Mouse (Mus musculus) MEL (cell line): ENCODE results near the gene Cnih2. TPM values are rescaled to one million over a fixed set of nuclear protein-coding genes. Genes with fewer than 3 reads are reported as not detected.

Experiments used
- DNase-seq: peaks from one replicate; pipeline ENCODE4 v3.0.0; 2011; ENCODE audit warnings: low read depth, low spot score
- H3K27ac ChIP-seq: 2 replicates; pipeline ENCODE4 v1.5.1; 2012; ENCODE audit warnings: low read depth, mild to moderate bottlenecking, control low read depth, low read length, moderate library complexity; ENCODE audit not compliant: control insufficient read depth
- H3K27me3 ChIP-seq, 2 experiments: fragments of 150-350 bp in 1 of 2; sonication (generic) in 1 of 2; 2 replicates each; pipeline ENCODE4 v1.6.1; 2012; ENCODE audit warnings: low read length in 2 of 2, mild to moderate bottlenecking in 2 of 2, improper control_type of control experiment in 1 of 2, moderate library complexity in 1 of 2; ENCODE audit not compliant: insufficient read depth in 2 of 2, control insufficient read depth in 1 of 2
- H3K36me3 ChIP-seq, 2 experiments: 2 replicates each; pipeline ENCODE4 v1.6.1; 2012 to 2014; ENCODE audit warnings: low read length in 2 of 2, improper control_type of control experiment in 1 of 2, inconsistent platforms in 1 of 2, mild to moderate bottlenecking in 1 of 2; ENCODE audit not compliant: insufficient read depth in 2 of 2, control insufficient read depth in 1 of 2
- H3K4me1 ChIP-seq, 2 experiments: fragments of 150-350 bp in 1 of 2; sonication (generic) in 1 of 2; 2 replicates each; pipeline ENCODE4 v1.6.1; 2012; ENCODE audit warnings: low read length in 2 of 2, improper control_type of control experiment in 1 of 2, mild to moderate bottlenecking in 1 of 2; ENCODE audit not compliant: insufficient read depth in 2 of 2, control insufficient read depth in 1 of 2
- H3K4me3 ChIP-seq, 2 experiments: fragments of 150-350 bp in 1 of 2; sonication (generic) in 1 of 2; 2 replicates each; pipeline ENCODE4 v1.5.1; 2012; ENCODE audit warnings: low read depth in 2 of 2, low read length in 2 of 2, mild to moderate bottlenecking in 2 of 2, moderate library complexity in 2 of 2, control low read depth in 1 of 2, improper control_type of control experiment in 1 of 2; ENCODE audit not compliant: control insufficient read depth in 1 of 2, insufficient read depth in 1 of 2
- H3K79me2 ChIP-seq: 2 replicates; pipeline ENCODE4 v1.6.1; 2012; ENCODE audit warnings: mild to moderate bottlenecking, low read length, moderate library complexity; ENCODE audit not compliant: control insufficient read depth, poor library complexity, insufficient read depth
- H3K9ac ChIP-seq: 2 replicates; pipeline ENCODE4 v1.6.1; 2012; ENCODE audit warnings: low read depth, mild to moderate bottlenecking, control low read depth, low read length, moderate library complexity; ENCODE audit not compliant: control insufficient read depth, poor library complexity, severe bottlenecking
- H3K9me3 ChIP-seq: fragments of 150-350 bp; sonication (generic); replicated peaks from 2 replicates; pipeline ENCODE4 v1.6.1; 2012; ENCODE audit warnings: mild to moderate bottlenecking, low read length, improper control_type of control experiment, moderate library complexity; ENCODE audit not compliant: insufficient read depth
- CHD1 ChIP-seq: IDR thresholded peaks from 2 replicates; pipeline ENCODE4 v1.6.1; 2012; ENCODE audit warnings: low read depth, mild to moderate bottlenecking, inconsistent platforms, low read length, improper control_type of control experiment
- CHD2 ChIP-seq: IDR thresholded peaks from 2 replicates; pipeline ENCODE4 v1.6.1; 2011; ENCODE audit warnings: low read length, improper control_type of control experiment
- CTCF ChIP-seq, 3 experiments: IDR thresholded peaks in 2 of 3; conservative IDR thresholded peaks in 1 of 3; 2 replicates each; pipeline ENCODE4 v1.5.1; 2011 to 2012; ENCODE audit warnings: low read length in 3 of 3, low read depth in 2 of 3, mild to moderate bottlenecking in 2 of 3, improper control_type of control experiment in 1 of 3, inconsistent platforms in 1 of 3, mixed read lengths in 1 of 3, moderate library complexity in 1 of 3; ENCODE audit not compliant: control insufficient read depth in 1 of 3, insufficient read depth in 1 of 3, poor library complexity in 1 of 3, severe bottlenecking in 1 of 3
- E2F4 ChIP-seq: IDR thresholded peaks from 2 replicates; pipeline ENCODE4 v1.6.1; 2011; ENCODE audit warnings: low read depth, low read length, improper control_type of control experiment, borderline replicate concordance
- ELF1 ChIP-seq: IDR thresholded peaks from 2 replicates; pipeline ENCODE4 v1.6.1; 2014; ENCODE audit warnings: low read depth, mild to moderate bottlenecking, inconsistent platforms, low read length, improper control_type of control experiment, moderate library complexity
- MAFK ChIP-seq: IDR thresholded peaks from 2 replicates; pipeline ENCODE4 v1.6.1; 2011; ENCODE audit warnings: low read depth, mild to moderate bottlenecking, low read length, improper control_type of control experiment, borderline replicate concordance
- MAX ChIP-seq: IDR thresholded peaks from 2 replicates; pipeline ENCODE4 v1.6.1; 2011; ENCODE audit warnings: low read length, improper control_type of control experiment
- MAZ ChIP-seq: IDR thresholded peaks from 2 replicates; pipeline ENCODE4 v1.6.1; 2012; ENCODE audit warnings: low read depth, mild to moderate bottlenecking, inconsistent platforms, low read length, improper control_type of control experiment
- NRF1 ChIP-seq: IDR thresholded peaks from 2 replicates; pipeline ENCODE4 v1.6.1; 2014; ENCODE audit warnings: low read depth, mild to moderate bottlenecking, inconsistent platforms, low read length, improper control_type of control experiment, moderate library complexity; ENCODE audit not compliant: poor library complexity, insufficient read depth, severe bottlenecking
- SIN3A ChIP-seq: IDR thresholded peaks from 2 replicates; pipeline ENCODE4 v1.6.1; 2012; ENCODE audit warnings: low read length, improper control_type of control experiment, inconsistent platforms
- TAL1 ChIP-seq: IDR thresholded peaks from 2 replicates; pipeline ENCODE4 v1.6.1; 2012; ENCODE audit warnings: mild to moderate bottlenecking, inconsistent platforms, low read length, moderate library complexity, mixed read lengths
- TBP ChIP-seq: IDR thresholded peaks from 2 replicates; pipeline ENCODE4 v1.8.0; 2011; ENCODE audit warnings: low read depth, low read length, improper control_type of control experiment
- USF1 ChIP-seq: IDR thresholded peaks from 2 replicates; pipeline ENCODE4 v1.6.1; 2014; ENCODE audit warnings: low read depth, mild to moderate bottlenecking, inconsistent platforms, low read length, improper control_type of control experiment, moderate library complexity
- ZMIZ1 ChIP-seq: IDR thresholded peaks from 2 replicates; pipeline ENCODE4 v1.6.1; 2012; ENCODE audit warnings: low read depth, mild to moderate bottlenecking, inconsistent platforms, low read length, improper control_type of control experiment, moderate library complexity
- ZNF384 ChIP-seq: IDR thresholded peaks from 2 replicates; pipeline ENCODE4 v1.6.1; 2012; ENCODE audit warnings: low read depth, mild to moderate bottlenecking, inconsistent platforms, low read length, improper control_type of control experiment
- polyA plus RNA-seq, 2 experiments: library from polyadenylated mRNA; stranded (reverse) in 1 of 2; unstranded in 1 of 2; fragments of >175 nt in 1 of 2; fragments of >200 nt in 1 of 2; gene quantifications; 2 replicates each; pipeline versions ENCODE4 v1.2.1 to v1.2.4; 2012; ENCODE audit warnings: low replicate concordance in 2 of 2, low read depth in 1 of 2; ENCODE audit not compliant: insufficient read length in 2 of 2, insufficient read depth in 1 of 2, missing spikeins in 1 of 2
- total RNA-seq: library from RNA; depleted of rRNA; stranded (reverse); fragments of 300-350 nt; gene quantifications from 2 replicates; pipeline ENCODE4 v1.2.3, GENCODE M21; 2012

Cnih2 gene
- total and polyA plus RNA-seq, 3 experiments: 1.0 to 2.7 TPM; not detected in 1

- H3K36me3 ChIP-seq: no peaks in the 10 kb centered on the region
- no peak overlapping the region for H3K9ac ChIP-seq
- no peak overlapping the region for H3K4me3 ChIP-seq
- no peaks in the 10 kb centered on the region for H3K27me3 ChIP-seq
- TF ChIP-seq SIN3A: no peak
- TF ChIP-seq CTCF (IDR thresholded peaks at IDR 0.05 in 2 of 3, conservative IDR thresholded peaks at IDR 0.05 in 1 of 3; ENCODE audit: control insufficient read depth in 1 of 3, insufficient read depth in 1 of 3, low read depth in 2 of 3, low read length in 3 of 3, poor library complexity in 1 of 3, severe bottlenecking in 1 of 3): no peak
- TF ChIP-seq NRF1: no peak
- TF ChIP-seq ELF1: no peak
- TF ChIP-seq TBP: no peak
- no peak for TF ChIP-seq MAZ
- TF ChIP-seq MAX: no peak
- TF ChIP-seq USF1: no peak
- no peak for TF ChIP-seq E2F4
- DNase-seq: no peak
- peaks cover 5% of the 10 kb centered on the region; the same call in 1 of the 2 replicates for H3K79me2 ChIP-seq
- no peak overlapping the region for H3K27ac ChIP-seq
- no peaks in the 10 kb centered on the region for H3K9me3 ChIP-seq
- peaks cover 0 to 3% of the 10 kb centered on the region in 2 experiments; a peak in 1 of 4 replicates for H3K4me1 ChIP-seq
Measured at GRCm38 (mm10) chr19:5113783-5114182, 15.5 kb upstream of the Cnih2 start.

GRCm38 (mm10) chr19:5109659-5110453 lies 11.5 kb upstream of the Cnih2 start:
- Histone ChIP-seq H3K4me3 (no peak overlapping the region), H3K79me2 (peaks cover 9% of the 10 kb centered on the region; the same call in 1 of the 2 replicates), H3K36me3 (peaks cover 0 to 6% of the 10 kb centered on the region in 2 experiments; a peak in 2 of 4 replicates), H3K27me3 (no peaks in the 10 kb centered on the region), H3K4me1 (peaks cover 2 to 6% of the 10 kb centered on the region in 2 experiments; a peak in 3 of 4 replicates), H3K9me3 (no peaks in the 10 kb centered on the region), H3K9ac (no peak overlapping the region), H3K27ac (no peak overlapping the region)
- TF ChIP-seq CTCF (IDR thresholded peaks at IDR 0.05 in 2 of 3, conservative IDR thresholded peaks at IDR 0.05 in 1 of 3; ENCODE audit: control insufficient read depth in 1 of 3, insufficient read depth in 1 of 3, low read depth in 2 of 3, low read length in 3 of 3, poor library complexity in 1 of 3, severe bottlenecking in 1 of 3) (peak; percentile 61 to 83 (median 62)), CHD1 (no peak)
- peak; percentile 50 for DNase-seq

- Histone ChIP-seq H3K27ac (no peak overlapping the region), H3K27me3 (no peaks in the 10 kb centered on the region), H3K9ac (no peak overlapping the region), H3K9me3 (no peaks in the 10 kb centered on the region), H3K36me3 (peaks cover 1 to 6% of the 10 kb centered on the region in 2 experiments; a peak in 3 of 4 replicates), H3K4me1 (peaks cover 2 to 6% of the 10 kb centered on the region in 2 experiments; a peak in 3 of 4 replicates), H3K79me2 (peaks cover 9% of the 10 kb centered on the region; the same call in 1 of the 2 replicates), H3K4me3 (no peak overlapping the region)
- DNase-seq: no peak
- no peak for TF ChIP-seq ZMIZ1
- TF ChIP-seq CHD2: no peak
- TF ChIP-seq TAL1: no peak
- no peak for TF ChIP-seq MAFK
- no peak for TF ChIP-seq ZNF384
- no peak for TF ChIP-seq USF1
- no peak for TF ChIP-seq NRF1
Measured at GRCm38 (mm10) chr19:5108702-5109101, 10.4 kb upstream of the Cnih2 start.
